Mouse (Mus musculus): Measurements from ENCODE around the gene Gm7173.

Gene Gm7173

DNA sequence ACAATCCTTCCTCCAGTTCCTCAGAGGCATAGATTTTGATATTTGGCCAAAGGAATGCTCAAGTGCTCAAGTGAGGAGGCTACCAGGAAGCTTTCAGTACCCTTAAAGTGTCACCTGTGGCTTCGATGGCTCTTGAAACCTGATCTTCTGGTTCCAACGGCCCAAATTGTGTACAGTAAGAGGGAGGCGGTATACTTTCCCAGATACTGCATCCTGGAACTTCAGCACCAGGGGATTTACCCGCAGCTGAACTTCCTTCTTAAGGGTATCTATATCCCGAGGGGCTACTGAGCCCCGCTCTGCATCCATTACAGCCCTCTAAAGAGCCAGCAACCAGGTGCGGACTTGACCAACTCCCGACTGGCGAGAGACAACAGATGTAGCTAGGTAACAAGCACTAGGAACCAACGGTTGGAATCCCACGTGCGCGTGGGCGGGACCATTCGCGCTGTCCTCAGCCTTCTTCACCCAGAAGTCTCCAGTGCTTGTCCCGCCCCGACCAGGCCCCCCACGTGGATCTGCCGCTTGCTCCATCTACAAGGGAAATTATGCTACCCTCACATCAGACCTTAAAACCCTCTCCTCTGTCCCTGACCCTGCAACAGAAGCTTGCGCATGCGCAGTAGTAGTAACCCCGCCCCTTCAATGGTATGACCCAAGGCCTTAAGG lies at the start of gene Gm7173:
Gene Gm7173, minus strand, starts transcription at position 309 of the 669 bp plus-strand sequence.
- in situ Hi-C loops (cut with MboI, MseI): no loop called here

DNA sequence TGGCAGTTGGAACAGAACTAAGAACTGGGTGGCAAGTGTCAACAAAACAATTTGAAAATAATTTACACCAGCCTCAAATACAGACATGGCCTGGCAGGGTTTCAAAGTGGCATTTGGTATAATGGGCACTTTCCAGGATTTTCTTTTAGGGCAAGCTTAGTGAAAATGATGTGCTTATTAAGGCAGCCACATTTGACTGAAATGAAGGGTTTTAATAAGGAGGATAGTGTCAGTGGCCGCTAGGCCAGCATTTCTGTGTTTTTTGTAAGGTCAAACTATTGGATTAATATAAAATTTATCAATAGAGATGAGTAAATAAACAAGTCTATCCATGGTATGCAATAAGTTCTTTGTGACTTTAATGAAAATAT lies 546 bp upstream of the Gm7173 start:
- in situ Hi-C loops (cut with MboI, MseI): no loop called here

DNA sequence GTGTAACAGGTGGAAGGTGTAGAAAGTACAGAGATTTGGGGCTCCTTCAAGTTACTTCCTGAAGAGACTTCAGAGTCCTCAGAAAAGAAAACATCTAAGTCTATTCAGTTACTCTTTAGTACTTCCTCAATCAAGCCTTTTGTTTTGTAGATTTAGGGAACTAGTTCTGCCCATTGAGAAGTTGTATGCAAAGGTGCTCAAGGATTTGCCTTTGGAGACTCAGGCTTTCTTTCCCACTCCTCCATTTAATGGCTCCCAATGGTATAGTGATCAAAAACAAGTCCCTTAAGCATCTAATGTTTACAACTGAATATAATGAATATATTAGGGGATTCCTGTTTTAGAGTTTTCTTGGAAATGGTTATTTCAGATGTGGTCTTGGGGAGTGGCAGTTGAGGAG lies 200.3 kb downstream of the Gm7173 start:
- in situ Hi-C loops (cut with MboI, MseI): no loop called here

Measured in T-helper 17 cell (primary cell).